Mouse (Mus musculus): ENCODE measurements around the gene Med23.

The Med23 gene

DNA sequence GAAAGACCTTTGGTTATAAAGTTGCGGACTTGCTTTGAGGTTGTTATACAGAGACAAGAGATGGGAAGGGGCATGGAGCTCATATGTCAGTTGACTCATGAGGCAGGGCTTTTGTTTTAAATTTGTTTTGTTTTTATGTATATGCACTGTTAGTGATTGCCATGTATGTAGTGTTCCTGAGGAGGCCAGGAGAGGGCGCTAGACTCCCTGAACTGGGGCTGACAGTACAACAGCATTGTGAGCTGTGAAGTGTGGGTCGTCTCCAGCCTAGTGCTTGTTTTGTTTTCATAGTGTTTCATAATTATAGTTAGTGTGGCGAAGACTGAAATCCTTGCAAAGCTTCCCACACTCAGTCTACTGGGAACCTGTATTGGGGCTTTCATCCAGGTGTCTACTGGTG is 3.8 kb downstream of the Med23 start:
- DNase-seq (ENCODE audit: low spot score) = no peak

DNA sequence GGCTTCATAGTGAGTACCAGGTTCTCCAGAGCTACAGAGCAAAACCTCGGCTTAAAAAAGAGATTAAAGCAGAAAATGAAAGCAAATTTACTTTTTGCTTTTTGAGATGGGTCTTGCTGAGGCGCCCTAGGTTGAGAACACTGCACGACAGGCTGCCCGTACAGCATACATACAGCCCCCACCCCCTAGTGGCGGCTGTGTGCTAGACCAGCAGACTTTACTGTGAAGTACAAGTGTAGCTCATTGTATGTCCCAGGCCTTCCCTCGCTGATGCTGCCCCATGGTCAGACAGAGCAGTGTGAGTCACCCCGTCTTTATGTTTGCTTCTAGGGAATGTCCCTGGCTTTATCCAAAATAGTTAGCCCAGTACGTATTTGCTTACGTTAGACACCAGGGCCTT is 16.2 kb downstream of the Med23 start:
- DNase-seq (ENCODE audit: low spot score) = no peak

DNA sequence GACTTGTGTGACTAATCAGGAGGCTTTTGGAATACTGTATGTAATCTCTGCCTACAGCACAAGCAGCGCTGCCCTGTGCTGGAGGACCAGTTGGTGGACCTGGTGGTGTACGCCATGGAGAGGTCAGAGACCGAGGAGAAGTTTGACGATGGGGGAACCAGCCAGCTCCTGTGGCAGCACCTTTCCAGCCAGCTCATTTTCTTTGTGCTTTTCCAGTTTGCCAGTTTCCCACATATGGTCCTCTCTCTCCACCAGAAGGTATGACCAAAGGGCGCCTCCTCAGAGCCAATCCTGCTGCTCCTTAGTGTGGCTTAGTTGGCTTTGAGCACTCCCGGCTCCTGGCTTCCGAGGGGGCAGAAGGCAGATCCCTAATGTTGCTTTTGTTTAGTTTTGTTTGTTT is 18.6 kb downstream of the Med23 start:
- DNase-seq (ENCODE audit: low spot score) = no peak

DNA sequence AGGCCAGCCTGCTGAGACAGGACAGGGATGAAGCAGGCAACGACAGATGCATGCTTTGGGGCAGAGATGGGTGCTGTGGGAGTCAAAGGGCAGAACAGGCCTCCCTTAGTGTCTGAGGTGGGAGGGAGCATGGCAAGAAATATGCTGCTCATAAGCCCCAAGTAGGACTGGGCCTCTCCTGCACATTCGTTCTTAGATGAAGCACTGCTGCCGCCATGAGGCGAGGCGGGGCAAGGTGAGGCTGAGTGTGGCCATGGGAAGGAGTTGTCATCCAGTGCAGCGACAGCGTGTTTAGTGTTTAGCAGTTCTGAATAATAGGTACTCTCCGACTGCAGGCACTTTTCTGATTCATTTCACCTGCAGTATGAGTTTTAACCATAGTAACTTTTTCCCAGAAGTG is 26.1 kb downstream of the Med23 start:
- DNase-seq (ENCODE audit: low spot score) = no peak

DNA sequence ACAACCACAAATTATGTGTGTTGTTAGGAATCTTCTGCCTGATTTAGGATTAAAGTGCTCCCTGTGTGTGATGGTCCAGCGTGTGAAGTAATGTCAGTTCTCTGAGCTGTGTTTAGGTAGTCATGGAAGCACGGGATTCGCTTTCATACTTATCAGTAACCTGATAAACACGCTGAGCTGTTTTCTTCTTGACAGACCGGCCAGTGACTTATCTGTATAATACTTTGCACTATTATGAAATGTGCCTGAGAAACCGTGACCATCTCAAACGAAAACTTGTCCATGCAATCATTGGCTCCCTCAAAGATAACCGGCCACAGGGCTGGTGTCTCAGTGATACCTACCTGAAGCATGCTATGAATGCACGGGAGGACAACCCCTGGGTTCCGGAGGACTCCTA is 35.8 kb downstream of the Med23 start:
- no peak for DNase-seq (ENCODE audit: low spot score)

DNA sequence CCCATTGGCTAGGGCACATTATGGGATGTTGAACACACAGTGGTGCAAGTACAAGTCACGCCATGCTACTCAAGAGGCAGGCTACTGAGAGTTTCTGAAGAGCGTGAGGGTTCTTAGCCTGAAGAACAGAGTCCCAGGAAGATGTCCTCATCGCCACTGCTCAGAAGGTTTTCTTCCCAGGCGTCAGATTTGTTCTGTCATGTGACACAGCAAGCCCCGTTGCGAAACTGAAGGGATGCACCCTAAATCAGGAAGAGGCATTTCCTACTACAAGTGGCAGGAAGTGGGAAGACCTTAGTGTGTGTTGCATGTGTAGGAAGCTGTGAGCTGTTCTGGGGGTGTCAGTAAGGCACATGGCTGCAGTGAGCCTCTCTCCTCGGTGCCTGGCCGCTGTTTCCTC is 41.4 kb downstream of the Med23 start:
- peak; percentile 19 for DNase-seq (ENCODE audit: low spot score)

DNA sequence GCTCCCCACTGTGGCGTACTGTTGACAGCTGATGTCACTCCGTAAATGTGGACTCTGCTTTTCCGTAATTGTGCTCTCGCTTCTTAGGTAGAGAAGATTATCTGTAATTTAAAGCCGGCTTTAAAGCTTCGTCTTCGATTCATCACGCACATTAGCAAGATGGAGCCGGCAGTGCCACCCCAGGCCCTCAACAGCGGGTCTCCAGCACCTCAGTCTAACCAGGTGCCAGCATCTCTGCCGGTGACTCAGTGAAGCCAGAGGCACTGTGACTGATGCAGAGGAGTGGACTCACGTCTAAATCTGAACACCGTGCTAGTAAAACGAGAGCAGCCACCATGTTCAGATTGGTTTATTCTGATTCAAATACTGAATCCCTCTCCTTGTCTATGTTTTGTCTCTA is 42.8 kb downstream of the Med23 start:
- DNase-seq (ENCODE audit: low spot score) = no peak

DNA sequence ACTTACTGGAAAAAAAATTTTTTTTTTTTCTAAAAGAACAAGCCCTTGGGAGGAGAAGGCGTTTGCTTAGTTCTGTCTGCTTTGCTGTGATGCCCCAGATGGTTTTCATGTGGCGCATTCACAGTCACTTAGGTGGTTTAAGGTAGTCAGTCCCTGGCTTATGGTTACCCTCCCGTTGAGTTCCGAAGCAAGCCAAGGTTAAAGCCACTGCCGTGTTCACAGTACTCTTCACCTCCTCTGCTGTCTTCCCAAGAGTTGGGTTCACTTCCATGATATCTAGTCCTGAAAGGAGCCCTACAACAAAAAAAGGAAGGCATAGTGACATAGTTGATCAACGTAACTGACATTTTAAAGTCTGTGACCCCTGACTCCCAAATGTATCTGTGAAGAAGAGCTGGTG is 45.7 kb downstream of the Med23 start:
- no peak for DNase-seq (ENCODE audit: low spot score)

DNA sequence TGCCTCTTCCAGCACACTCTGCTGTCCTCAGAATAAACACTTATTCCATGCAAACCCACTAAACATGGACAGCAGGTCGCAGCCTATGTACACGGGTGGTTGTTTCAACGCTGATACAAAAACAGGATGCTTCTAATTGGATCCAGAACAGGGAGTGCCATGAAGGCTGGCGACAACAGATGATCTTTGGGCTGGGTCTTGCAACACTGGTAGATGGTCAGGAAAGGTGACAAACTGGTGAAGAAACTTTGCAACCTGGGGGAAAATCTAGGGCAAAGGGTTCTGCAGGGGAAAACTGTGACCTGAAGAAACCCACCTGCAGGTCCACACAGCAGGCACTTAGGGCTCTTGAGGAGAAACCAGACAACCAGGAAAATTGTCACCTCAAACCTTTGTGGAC is 53.2 kb downstream of the Med23 start:
- DNase-seq (ENCODE audit: low spot score) = no peak

DNA sequence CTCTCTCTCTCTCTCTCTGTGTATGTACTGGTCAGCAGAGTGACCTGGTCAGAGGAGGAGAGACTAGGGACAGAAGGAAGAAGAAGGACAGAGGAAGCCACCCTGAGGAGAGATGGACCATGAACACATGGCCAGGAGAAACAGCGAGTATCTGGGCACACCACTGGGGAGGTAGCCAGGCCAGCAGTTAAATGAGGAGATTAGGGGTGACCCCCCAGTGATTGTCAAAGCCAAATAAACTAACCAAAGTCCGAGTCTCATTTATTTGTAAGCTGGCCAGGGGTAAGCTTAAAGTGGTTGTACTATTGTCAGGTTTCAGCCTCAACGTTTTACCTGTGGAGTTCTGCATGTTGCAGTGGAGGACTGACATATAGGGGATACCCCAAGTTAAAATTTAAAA is 54.5 kb downstream of the Med23 start:
- DNase-seq (ENCODE audit: low spot score) = no peak

DNA sequence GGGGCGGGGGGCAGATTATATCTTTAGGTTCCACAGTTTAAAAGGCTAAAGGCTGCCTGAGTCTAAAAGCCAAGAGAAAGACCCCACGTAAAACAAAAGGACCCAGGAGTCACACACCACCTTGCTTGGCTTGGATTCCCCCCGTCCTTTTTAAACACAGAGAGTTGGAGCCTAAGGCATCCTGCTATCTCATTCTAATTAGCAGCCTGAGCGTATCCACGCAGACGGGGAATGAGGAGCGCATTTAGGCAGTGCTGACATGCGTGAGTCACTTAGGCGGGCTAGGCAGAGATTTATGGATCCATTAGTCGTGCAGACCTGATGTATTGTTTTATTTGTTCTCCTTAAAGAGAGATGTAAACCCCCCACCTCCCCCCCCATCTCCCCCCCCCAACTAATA is 56.6 kb downstream of the Med23 start:
- DNase-seq (ENCODE audit: low spot score) = no peak

DNA sequence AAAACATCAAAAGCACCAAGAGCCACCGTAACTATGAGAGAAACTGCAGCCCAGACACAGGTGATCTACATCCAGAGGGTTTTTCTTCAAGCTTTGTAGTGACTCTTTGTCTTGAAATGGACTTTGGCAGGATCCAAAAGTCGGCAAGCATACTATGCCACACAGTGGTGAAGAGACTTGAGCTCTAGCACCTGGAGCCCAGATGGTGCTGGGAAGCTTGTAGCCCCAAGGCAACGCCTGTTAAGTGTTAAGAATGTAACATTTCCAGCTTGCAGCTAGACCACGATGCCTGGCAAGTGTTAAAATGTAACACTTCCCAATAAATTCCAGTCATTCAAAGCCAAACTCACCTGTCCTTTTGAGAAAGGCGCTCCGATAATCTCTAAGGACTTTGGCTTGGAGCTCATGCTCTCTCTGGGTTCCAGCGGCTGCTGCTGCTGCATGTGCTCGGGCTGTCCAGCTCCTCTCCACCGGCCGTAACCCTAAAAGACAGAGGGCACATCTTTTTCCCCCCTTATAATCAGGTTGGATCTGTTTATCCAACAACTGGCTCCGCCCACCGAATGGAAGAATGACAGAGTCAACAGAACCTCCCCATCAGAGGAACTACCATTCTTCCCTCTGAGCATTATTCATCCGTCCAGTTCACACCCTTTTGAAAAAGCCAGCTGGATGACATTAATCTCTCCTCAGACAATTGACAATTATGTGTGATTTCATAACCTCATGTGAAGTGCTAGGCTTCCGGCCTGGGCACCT is 57.4 kb downstream of the Med23 start, which contains the start of gene Arg1:
Arg1 (minus strand) TSS at position 523 of the 759 bp plus-strand sequence.
- DNase-seq (ENCODE audit: low spot score) = no peak

DNA sequence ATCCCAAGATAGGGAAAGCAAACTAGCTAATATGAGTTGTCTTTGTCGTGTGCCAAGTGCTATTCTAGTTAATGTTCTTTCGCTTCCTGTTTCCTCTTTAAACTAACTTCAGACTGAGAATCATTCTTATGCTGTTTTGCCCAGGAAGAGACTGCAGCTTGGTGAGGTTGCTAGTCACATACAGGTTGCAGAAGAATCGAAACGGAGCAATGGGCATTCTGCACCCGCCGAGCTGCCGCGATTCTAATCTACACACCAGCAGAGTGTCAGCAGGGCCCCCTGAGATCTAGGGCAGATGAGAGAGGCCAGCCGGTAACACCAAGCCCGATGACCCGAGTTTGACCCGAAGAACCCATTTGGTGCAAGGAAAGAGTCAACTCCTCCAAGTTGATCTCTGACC is 58.3 kb downstream of the Med23 start:
- DNase-seq (ENCODE audit: low spot score) = no peak

DNA sequence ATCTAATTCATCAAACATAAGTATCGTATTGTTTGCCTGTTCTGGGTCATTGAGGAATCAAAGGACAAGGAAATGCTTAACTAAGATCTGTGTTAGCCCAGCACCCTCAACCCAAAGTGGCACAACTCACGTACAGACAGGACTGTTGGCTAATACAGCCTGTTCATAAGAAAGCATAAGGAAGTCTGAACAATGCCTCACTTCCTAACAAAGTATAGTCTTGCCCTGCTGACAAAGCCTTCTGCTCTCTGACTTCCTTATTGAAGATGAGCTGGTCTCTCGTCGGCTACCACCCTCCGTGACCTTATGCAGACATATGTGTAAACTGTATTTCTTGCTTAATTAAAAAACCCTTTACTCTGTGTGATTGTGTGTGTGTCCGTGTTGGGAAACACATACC is 60.4 kb downstream of the Med23 start:
- peak; percentile 28 for DNase-seq (ENCODE audit: low spot score)

DNA sequence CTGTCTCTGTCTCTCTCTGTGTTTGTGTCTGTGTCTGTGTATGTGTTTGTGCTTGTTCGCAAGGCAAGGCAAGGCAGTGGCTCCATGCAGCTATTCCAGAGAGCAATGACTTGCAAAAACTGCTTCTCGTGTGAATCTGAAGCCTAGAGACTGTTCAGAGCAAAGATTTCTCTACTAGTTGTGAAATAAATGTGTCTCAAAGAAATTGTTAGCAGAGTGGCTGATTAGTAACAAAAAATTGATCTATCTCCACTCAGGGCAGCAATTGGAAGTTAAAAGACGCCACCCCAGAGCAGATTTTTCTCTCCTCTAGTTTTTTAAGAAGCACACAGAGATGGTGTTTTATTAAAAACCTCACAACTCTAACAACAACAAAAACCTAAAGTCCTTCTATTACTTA is 78.1 kb downstream of the Med23 start:
- DNase-seq (ENCODE audit: low spot score) = no peak

DNA sequence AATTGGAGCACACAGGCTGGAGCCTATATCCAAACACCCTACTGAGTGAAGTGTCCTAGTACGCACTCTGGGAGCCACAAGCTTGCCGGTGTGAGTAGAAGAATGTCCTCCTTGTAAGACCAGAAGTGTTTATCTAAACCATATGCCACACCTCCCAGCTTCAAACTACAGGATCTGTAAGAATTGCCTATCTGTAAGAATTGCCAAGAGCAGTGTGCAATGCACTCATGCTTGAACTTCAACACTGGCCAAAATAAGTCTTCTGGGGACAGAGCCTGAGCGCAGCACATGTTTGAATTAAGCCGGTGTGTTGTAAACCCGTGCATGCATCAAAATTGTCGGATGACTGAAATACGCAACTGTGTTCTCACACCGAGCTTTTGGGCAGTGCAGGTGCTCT is 78.5 kb downstream of the Med23 start:
- DNase-seq (ENCODE audit: low spot score) = peak; percentile 43

DNA sequence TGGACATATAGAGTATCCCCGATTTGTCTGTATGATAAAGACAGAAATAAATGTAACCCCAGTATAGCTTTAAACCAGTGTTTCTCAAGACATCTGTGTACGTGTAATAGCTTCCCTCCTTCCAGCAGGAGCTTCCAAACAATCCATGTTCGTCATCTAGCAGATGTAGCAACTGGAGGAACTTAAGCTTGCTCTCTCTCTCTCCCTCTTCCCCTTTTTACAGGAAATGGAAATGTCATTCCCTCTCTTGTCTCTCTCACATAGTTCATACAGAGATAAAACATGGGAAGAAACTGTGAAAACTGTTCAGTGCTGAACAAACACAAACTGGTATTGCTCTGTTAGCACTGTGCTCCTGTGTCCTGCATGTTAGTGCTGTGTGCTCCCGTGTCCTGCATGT is 80.4 kb downstream of the Med23 start:
- DNase-seq (ENCODE audit: low spot score) = no peak

DNA sequence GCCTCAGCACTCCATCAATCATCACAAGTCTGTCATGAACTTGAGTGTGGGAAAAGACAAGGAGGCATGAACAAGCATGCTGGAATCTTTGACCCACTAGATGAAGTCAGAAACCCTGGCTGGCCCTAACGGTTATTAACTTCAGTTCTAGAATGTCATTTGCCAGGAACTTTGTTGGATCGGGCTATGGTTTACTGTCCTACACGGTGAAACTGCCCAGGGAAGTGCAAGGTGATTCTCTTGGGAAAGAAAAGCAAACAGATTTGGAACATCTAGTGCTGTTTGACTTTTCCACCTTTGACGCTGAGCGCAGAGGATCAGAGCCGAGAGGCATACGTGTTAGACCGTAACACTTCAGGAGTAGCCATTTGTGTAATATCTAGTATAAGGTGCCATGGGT is 81.8 kb downstream of the Med23 start:
- DNase-seq (ENCODE audit: low spot score) = no peak

DNA sequence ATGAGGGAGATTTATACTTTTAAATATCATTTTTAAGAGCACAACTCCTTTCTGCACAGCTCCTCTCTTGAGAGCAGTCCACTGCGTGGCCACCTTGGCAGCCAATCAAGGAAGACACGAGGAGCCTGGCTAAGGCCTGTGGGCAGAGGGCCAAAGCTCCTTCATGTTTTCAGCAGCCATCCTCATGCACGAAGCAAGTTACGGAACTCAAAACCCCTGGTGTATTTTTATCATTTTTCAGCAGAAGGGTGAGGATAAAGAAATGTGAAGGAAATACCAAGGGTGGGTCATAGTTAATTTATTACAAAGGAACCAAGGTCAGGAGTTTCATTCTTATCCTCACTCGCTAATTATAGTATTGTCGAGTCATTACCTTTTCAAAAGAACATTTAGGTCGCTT is 82.8 kb downstream of the Med23 start:
- no peak for DNase-seq (ENCODE audit: low spot score)

DNA sequence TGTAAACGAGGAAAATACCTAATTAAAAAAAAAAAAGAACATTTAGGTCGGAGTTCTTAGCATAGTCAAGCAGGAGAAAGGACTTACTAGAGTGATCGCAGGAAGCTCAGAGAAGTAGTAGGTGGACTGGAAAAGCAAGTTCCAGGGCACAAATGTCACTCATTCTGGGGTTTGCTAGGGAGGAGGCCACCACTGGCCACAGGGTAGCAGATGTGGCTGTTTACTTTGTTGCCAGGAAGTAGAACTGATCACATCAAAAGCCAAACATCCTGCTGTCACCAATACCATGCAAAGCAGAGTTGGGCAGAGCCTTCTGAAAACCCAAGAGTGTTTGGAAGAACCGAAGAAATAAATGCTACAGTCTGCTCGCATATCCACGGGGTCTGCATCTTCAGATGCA is 84.1 kb downstream of the Med23 start:
- no peak for DNase-seq (ENCODE audit: low spot score)

DNA sequence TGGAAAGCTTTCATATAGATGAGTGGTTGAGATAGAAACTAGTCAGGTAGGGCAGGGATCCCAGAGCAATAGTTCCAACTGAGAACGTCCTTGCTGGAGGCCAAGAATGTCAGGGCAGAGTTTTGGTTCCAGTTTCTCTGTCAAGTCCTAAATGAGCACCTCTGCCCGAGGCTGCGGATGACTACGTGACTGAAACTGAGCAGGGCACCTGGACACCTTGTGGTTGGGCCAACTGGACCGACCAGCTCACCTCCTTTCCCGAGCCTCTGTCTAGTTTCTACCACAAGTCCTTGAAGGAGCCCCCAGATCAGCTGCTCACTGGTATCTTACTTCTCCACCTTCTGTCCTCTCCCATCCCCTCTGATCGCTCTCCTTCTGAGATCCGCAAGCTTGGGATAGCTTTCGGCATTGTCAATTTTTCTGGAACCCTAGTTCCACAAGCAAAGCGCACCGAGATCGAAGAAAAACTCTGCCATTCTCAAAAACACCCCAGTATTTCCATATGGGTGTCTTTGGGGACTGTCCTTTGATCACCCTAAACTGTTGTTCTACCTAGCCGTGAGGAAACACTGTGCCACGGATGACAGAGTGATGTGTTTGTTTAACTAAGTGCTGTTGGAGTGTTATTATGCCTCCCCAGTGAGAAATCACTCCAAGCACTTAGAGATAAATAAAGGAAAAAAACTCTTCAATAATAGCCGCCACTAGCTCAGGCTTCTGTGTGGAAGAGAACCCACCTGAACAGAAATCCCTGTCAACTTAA is 88.7 kb downstream of the Med23 start:
- no peak for DNase-seq (ENCODE audit: low spot score)

DNA sequence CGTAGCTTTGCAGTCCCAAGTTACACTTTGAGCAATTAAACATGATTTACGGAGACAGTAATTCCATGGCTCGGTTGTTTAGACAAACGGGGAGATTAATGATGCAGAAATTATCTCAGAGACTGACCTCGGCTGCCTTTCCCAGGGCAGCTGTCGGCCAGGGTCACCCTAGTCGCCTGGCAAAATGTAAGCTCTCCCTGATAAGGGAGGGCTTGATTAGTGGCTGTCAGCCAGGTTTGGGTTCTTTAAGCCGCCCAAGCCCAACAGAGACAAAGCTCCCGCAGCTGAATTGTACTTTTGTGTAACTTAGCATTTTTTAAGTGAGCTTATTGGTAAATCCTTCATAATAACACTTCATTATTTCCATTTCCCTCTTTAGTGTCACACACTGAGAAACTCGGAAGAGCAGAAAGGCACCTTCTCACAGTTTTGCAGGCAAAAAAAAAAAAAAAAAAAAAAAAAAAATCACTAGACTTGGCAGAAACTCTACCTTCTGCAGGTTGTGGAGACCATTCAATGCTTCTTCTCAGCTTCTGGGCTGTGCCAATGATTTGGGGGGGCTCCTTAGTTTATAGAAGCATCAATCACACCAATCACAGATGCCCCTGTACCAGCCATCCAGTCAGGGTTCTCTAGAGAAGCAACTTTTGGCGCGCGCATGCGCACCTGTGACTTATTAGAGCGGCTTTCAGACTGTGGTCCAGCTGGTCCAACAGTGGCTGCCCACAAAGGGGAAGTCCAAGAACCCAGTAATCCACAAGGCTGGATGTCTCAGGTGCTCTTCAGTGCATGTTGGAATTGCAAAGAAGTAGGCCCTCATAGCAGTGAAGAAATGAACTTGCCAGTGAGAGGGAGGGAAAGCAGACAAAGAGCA is 89.5 kb downstream of the Med23 start:
- no peak for DNase-seq (ENCODE audit: low spot score)

DNA sequence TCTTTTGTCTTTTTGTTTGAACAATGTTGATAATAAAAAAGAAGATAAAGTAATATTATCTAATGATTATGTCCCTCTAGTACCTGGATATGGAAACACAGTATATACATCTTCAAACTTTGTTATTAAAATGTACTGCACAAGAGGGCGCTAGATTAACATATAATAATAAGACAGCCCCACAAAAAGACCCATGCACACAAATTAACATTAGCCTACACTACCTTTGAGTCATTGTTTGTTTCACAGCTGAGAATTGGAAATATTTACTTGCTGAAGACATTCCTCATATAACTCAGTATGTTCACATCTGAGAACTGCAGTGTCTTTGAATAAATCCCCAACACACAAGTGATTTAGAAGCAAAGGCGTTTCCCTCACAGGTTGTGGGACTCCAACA is 91.3 kb downstream of the Med23 start:
- no peak for DNase-seq (ENCODE audit: low spot score)
